Mouse (Mus musculus) MEL (cell line): ENCODE results near the gene Hmgcs1.

Source experiments
- EP300 ChIP-seq, 2 experiments: IDR thresholded peaks; 2 replicates each; pipeline ENCODE4 v1.6.1; 2011; ENCODE audit warnings: improper control_type of control experiment in 2 of 2, low read length in 2 of 2, low read depth in 1 of 2, mild to moderate bottlenecking in 1 of 2
- POLR2A ChIP-seq, 2 experiments: IDR thresholded peaks; 2 replicates each; pipeline ENCODE4 v1.6.1; 2011 to 2012; ENCODE audit warnings: low read length in 2 of 2, mild to moderate bottlenecking in 2 of 2, control low read depth in 1 of 2, improper control_type of control experiment in 1 of 2, low read depth in 1 of 2, moderate library complexity in 1 of 2; ENCODE audit not compliant: control insufficient read depth in 1 of 2, insufficient read depth in 1 of 2, poor library complexity in 1 of 2

DNA sequence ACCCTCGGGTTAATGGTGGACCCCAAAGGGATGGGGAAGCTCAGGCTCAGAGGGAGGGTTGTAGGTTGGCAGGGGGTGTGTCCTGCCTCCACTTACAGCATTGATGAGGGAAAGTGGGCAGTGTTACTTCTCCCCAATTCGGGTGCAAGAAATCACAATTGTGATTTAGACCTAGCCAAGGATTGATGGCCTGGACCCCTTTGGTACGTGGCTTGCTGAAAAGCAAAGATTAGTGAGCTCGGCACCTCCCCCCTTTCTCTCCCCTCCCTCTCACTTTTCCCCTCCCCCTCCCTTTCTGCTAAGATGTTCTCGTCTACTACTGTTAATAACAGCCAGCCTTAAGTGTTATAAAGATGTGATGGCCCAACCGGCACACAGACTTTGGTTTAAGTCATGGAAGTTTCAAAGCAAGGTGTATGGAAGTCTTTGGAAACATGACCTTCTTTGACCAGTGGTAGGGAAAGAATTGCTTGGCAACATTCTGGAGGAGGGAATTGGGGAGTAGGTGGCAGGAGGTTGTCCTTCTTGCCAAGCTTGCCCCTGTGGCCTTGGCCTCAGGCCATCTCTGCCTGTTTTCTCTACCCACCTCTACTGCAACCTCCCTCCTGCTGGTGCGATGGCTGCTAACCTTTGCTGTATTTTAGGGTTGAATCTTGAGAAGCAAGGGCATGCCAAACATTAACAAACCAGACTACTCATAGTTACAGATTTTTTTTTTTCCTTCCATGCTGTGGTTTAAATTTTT lies 869 bp downstream of the Hmgcs1 start:
- TF ChIP-seq POLR2A (IDR thresholded peaks at IDR 0.05; ENCODE audit: control insufficient read depth in 1 of 2, insufficient read depth in 1 of 2, low read depth in 1 of 2, low read length in 2 of 2, poor library complexity in 1 of 2), result no peak
- no peak for TF ChIP-seq EP300 (IDR thresholded peaks at IDR 0.05; ENCODE audit: low read depth in 1 of 2, low read length in 2 of 2)
